Mouse (Mus musculus) spleen, adult 12 weeks (tissue): ENCODE measurements at regions not wholly inside any gene's neighbourhood (a gene's known extent, or its start where the extent isn't known, plus 50 kb on each side); places are given as distances from the start of the nearest gene placed in this dataset.
A peak's percentile ranks its signal among the peaks of the same experiment; 100 is the strongest.

Experiments
- DNase-seq: peaks from one replicate; pipeline ENCODE4 v3.0.0; 2022; ENCODE audit warnings: low spot score

- no peak for DNase-seq
These were observed 160.0 kb upstream of the Ubash3b start for GRCm38 (mm10) chr9:41321521-41321920.

- DNase-seq: no peak
These were observed 157.6 kb upstream of the Ubash3b start for GRCm38 (mm10) chr9:41319066-41319465.

- no peak for DNase-seq
These were observed 144.7 kb upstream of the Ubash3b start for GRCm38 (mm10) chr9:41306229-41306628.

GRCm38 (mm10) chr9:41303494-41303828 is 142.0 kb upstream of the Ubash3b start:
- DNase-seq: no peak

DNA sequence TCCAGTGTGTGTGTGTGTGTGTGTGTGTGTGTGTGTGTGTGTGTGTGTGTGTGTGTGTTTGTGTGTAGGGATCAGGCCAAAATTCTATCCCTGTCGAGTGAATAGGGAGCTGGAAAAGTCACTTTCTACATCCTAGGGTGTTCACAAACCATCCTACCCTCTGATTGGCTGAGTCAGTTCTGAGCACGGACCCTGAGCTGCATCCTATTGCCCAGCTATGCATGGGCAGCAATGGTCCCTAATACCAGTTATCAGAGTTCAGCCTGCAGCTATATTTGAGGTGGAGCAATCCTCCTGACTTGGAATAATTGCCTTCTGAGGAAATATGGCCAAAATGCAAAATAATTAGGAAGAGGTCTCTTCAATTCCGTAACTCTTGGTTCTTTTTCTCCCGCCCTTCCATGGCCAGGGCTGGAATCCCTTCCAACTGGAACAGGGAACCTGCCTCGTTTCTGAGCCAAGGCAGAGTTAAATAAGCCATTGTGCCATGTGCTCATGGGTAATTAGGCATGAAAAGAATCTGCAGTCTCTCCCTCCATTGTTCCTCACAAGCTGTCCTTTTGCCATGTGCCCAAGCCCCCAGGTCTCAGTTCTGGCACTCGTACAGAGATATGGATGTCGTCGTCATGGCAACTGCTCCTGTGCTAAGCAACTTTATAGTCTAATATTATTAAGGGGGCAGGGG is 141.5 kb upstream of the Ubash3b start:
- DNase-seq: no peak

GRCm38 (mm10) chr9:41286145-41286468 is 124.6 kb upstream of the Ubash3b start:
- no peak for DNase-seq

DNA sequence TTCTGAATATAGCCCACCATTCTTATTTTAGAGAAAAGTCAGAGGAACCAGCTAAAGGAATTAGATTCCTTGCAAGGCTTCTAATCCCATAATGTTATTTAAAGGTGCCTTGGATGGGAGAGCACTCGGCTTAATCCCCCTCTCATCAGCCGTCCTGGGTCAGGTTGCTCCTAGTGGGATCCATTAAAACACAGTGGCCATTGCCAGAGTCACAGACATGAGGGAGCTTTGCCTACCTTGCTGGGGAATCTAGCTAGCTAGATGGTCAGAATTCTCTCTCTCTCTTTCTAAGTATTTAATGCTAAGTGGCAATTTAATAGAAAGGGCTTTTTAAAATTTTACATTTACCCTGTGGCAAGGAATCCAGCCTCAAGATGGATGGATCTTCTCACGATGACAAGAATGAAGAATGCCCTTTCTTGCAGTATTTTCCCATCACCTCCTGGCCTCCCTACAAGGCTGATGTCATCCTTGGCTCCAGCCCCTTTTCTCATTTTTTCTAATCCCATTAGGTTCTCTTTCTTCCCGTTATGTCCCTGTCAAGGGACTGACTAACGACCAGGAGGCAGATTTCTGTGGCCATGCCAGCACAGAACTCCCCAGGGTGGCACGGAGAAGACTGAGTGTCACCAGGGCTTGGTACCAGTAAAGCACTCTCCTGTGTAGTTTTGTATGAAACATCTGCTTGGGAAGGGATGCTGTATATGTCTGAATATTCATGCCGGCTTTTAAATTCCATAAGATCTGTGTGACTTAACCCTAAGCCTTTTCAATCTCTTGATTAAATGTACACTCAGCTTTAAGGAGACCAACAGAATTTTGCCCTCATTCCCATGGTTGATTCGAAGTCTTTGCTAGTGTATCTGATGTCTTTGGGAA is 124.0 kb upstream of the Ubash3b start:
- no peak for DNase-seq

- no peak for DNase-seq
These were observed 116.2 kb upstream of the Ubash3b start for GRCm38 (mm10) chr9:41277726-41278125.

- DNase-seq: no peak
These were observed 112.4 kb upstream of the Ubash3b start for GRCm38 (mm10) chr9:41273839-41274271.

GRCm38 (mm10) chr9:41273171-41273781 is 111.8 kb upstream of the Ubash3b start:
- no peak for DNase-seq

DNA sequence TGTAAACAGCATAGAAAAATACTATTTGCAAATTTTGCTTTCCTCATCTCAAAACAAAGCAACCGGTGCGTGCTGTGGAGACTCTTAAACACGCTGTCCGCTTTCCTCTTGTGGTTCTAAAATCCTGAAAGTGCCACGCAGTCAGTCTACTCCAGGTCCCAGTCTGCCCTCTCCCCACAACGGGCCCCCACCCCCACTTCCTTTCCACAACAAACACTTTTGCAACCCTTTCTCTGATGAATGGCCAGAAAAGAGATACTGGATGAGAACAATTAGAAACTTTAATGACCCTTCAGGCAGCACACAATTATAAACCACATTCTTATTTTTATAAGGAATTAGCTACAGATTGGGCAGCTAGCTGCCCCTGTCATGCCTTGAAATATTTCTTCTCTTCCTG is 111.1 kb upstream of the Ubash3b start:
- no peak for DNase-seq

- DNase-seq: no peak
These were observed 106.6 kb upstream of the Ubash3b start for GRCm38 (mm10) chr9:41268112-41268511.

GRCm38 (mm10) chr9:41264485-41264884 is 103.0 kb upstream of the Ubash3b start:
- no peak for DNase-seq

- DNase-seq: no peak
These were observed 95.7 kb upstream of the Ubash3b start for GRCm38 (mm10) chr9:41257244-41257643.

DNA sequence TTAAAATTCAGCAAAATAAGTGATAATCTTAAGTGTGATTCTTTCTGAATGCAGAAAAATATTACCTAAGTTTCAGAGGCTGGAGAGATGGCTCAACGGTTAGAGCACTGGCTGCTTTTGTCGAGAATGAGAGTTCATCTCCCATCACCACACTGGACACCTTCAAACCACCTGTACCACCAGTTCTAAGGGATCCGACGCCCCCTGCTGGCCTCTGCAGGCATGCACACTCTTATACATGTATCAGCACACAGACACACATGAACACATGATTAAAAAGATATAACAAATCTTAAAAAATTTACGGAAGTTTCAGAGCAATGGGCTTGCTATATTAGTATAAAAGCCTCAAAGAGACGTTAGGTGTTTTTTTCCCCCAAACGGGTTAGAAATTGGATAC is 80.9 kb upstream of the Ubash3b start:
- DNase-seq: no peak

DNA sequence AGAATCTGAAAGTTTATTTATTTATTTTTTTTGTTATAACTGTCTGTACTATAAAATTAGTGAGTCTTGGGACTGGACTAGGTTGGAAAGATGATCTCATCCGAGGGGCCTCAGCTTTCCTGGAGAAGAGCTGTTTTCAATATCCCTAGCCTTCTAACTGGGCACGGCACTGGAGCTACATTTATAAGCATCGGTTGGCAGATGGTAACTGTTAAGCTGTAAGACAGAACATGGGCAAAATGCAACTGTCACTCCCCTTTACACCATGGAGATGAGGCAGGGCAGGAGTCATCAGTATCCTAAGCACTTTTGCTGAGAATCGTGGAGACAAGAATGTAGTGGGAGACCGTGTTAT is 77.6 kb upstream of the Ubash3b start:
- no peak for DNase-seq

DNA sequence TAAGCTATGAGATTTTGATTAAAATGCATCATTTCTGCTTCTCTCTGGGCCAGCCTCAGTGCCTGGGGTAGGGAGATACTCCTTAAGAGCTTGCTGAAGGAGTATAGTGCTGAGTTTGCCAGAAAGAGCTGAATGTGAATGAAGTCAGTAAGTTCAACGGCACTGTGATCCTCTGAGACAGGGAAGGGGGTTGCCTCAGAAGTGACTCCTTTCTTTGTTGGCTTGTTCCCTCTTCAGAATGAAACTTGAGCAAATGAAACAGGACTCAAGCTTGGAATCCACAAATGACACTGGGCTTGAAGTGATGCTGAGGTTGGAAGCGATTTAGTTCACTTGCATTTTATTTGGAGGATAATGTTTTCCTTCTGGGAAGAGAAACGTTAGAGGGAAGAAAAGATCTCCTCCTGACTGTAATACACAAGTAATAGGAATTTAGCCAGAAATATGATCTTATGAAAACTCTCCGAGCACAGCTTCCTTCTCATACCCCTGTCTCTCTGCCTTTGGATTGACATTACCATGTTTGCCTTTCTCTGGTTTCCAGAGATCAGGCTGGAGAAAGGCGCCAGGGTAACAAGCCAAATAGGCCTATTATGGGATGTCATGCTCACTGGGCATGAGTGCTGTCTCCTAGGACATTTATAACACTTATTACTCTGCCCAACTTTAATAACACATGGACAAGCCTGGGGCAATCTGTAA is 77.0 kb upstream of the Ubash3b start:
- DNase-seq: no peak

DNA sequence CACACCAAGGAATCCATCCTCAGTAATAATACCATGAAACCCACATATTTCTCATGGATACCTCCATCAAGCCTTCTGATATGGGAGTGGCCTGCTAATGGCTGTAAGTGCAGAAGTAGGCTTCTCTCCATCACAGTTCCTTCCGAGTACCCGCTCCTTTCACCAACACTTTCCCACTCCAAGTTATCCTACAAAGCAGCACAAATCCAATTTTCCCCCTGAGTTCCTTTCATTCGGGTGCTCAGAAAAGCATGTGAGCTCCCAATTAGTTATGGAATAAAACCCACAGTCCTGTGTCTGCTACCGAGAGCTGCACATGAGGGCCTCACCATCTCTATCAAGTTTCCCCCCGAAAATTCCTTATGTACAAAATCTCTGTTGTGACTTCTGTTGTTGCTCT is 75.8 kb upstream of the Ubash3b start:
- no peak for DNase-seq

- DNase-seq: no peak
These were observed 67.7 kb upstream of the Ubash3b start for GRCm38 (mm10) chr9:41229225-41229582.

- peak; percentile 52 for DNase-seq
These were observed 67.1 kb upstream of the Ubash3b start for GRCm38 (mm10) chr9:41228425-41229224.

DNA sequence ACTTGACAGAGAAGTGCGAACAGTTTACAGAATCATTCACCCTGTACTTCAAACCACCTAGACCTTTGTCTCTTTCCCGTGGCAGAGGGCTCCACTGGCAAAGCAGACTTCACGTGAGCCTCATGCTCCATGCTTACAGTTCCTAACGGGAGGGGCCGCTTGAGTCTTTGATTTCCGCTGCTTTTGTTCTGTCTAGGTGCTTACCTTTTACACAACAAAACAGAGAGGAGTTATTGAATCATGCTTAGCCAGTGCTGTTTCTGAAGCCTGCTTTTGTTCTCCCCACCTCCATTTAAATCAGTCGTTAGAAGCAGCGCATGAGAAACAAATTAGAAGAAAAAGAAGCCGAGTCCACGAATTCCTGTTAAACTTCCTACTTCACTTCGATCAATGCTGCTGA is 61.9 kb upstream of the Ubash3b start:
- no peak for DNase-seq
